Mouse (Mus musculus) hematopoietic stem cell, adult 5-6 weeks (primary cell): ENCODE data around the gene Prmt9. TPM values are rescaled to one million over a fixed set of nuclear protein-coding genes. Genes with fewer than 3 reads are reported as not detected.
A peak's percentile ranks its signal among the peaks of the same experiment; 100 is the strongest.

Source experiments
- ATAC-seq, 2 experiments: fragments of 125-278 bp in 1 of 2; replicated peaks in 1 of 2; 2 replicates each; pipeline ENCODE4 v1.8.0; 2016 to 2017; ENCODE audit warnings: inconsistent platforms in 2 of 2, mild to moderate bottlenecking in 2 of 2, moderate number of reproducible peaks in 2 of 2, low read depth in 1 of 2, moderate TSS enrichment in 1 of 2; ENCODE audit not compliant: low FRiP score in 2 of 2, poor library complexity in 2 of 2, severe bottlenecking in 2 of 2, insufficient read depth in 1 of 2, low TSS enrichment in 1 of 2
- total RNA-seq: library from RNA; stranded (forward); fragments of 172-1452, 232-1000 nt; gene quantifications from 2 replicates; pipeline ENCODE4 v1.2.3, GENCODE M21; 2017

Gene Prmt9
- total RNA-seq, 1 experiment from 2014 or later: 17.9 TPM

GRCm38 (mm10) chr8:77610374-77610969 is 61.3 kb downstream of the Prmt9 start, which contains the start of gene Tmem184c:
TSS of gene Tmem184c (minus strand) at chr8:77610698.
- ATAC-seq: peak; percentile 98 to 99

DNA sequence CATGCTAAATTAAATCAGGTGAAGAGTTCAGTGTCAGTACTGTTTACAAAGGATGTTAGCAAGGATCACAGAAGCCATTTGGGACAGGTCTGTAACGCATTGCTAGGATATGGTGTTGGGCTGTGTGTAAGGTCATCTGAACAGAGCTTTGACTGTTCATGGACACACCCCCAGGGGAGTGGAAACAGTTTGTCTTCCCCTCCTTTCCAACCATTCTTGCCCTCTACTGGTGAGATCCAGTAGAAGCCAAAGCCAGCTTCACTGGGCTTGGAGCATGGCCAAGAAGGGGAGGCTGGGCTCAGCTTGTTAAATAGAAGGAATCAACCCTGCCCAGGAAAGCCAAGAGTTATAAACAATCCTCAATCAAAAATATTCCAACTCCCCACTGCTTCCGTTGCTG is 68.7 kb downstream of the Prmt9 start:
- ATAC-seq: peak; percentile 91

DNA sequence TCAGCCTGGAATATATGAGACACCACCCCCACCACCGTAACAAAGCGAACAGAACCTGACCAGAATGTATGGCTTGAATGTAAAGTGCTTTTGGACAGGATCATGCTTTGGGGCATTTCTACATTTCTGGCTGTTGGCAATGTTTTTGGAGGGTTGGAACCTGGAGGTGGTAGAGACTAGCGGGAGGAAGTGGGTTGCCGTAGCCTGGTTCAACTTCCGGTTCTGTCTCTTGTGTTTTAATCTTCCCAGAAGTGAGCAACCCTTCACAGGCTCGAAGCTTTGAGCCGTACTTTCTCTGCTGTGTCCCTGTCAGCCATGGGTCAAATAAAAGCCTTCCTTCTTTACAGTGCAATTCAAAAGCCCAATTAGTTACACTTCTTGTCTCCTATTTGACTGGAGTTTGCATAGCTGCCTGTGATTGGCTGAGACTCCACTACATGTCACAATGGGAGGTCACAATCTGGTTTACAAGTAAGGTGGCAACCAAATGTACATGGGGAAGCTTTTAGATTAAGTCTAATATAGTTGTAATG is 74.5 kb downstream of the Prmt9 start:
- ATAC-seq: 0 out of 4 replicates have a peak, but pooled peaks of 1 of the 2 experiments have one; percentile 32

DNA sequence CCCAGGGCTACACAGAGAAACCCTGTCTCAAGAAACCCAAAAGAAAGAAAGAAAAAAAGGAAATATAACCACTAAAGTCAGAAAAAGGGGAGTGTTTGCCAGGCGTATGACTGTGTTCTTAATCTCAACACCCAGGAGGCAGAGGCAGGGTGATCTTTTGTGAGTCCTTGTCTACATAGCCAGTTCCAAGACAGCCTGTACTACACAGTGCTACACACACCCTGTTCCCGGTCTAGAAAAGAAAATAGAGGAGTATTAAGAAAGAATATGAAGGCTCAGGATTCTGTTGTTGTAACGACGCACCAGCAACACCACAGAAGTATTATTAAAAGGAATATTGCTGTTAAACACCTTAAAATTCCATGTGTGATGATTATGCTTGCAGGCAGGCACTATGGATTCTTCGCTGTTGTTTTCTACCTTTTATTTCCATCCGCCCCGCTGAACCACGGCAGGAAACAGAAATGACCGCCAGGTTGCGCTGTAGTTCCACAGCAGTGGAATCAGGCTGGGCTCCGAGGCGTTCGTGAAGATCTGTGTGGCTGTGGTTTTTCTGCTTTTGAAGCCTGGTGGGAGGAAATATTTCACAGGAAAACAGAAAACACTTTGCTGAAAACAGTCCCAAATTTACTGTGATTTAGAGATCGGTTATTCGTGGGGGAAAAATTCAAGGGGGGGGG is 80.8 kb downstream of the Prmt9 start:
- ATAC-seq: peak; percentile 95 to 97

- ATAC-seq: no peak
Observed at GRCm38 (mm10) chr8:77630691-77631090, 81.5 kb downstream of the Prmt9 start.

Other genes starting within 250 kb of the Prmt9 start
- gene Arhgap10, start 31.4 kb upstream of the Prmt9 start, total RNA-seq: 14.6 and 16.4 TPM in 2 replicates
- 16.6 and 22.2 TPM in 2 replicates for gene Tmem184c, start 61.3 kb downstream of the Prmt9 start, total RNA-seq
- gene Ednra, start 175.1 kb downstream of the Prmt9 start, total RNA-seq: 0.15 and 0.19 TPM in 2 replicates